Mouse (Mus musculus): Measurements from ENCODE around the gene Mtch1. TPM values are rescaled to one million over a fixed set of nuclear protein-coding genes. Genes with fewer than 3 reads are reported as not detected.
A peak's percentile ranks its signal among the peaks of the same experiment; 100 is the strongest.
"Not testable (repeated sequence)": the region's sequence is repeated elsewhere in the genome, so short reads cannot be mapped to it uniquely, and the experiment has no call there.

The Mtch1 gene
- polyA plus RNA-seq, 1 experiment from 2014 or later: 420 TPM

GRCm38 (mm10) chr17:29327691-29328090 is 20.0 kb downstream of the Mtch1 start:
- ATAC-seq (ENCODE audit: insufficient number of reproducible peaks, insufficient read depth, low FRiP score, low TSS enrichment): no peak
- H3K4me3 ChIP-seq: no peak overlapping the region
- 84% methylated on average over 9 of the region's 9 CpGs for WGBS

DNA sequence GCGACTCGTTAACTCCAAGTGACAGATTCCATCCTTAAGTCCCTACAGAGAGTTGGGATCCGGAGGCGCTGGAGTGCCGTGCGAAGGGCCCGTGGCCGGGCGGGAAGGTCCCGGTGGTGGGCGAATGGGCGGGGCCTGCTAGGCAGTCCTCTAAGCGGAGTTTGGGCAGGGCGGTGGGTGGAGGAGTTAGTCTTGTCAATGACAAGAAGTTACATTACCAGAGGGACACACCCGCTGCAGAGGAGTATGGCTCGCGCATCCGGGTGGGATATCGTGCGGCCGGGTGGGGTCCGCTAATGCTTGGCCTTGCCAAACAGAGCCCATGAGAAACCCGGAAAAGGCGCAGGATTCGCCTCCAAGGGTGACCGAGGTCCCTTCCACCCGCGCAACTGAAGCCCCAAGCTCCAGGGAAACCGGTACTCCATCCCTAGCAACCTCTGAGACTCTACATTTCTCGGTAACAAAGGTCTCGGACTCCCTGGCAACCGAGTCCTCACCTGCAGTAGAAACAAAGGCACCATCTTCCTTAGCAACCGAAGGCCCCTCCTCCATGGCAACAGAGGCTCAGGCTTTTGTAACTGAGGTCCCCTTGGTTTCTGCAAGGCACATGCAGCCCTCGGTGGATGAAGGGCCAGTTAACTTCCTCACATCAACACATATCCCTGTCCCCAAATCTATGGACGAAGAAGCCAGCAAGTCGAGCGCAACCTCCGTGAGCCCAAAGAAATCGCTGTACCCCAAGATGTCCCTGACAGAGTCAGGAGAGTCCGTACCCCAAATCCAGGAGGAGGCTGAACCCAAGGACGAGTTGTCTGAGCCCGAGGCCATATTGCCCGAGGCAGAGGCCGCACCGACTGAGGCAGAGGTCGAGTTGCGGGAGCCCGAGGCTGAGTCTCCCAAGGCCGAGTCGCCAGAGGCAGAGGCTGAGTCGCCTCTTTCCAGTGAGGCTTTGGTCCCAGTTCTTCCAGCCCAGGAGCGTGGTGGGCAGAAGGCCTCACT is 20.9 kb downstream of the Mtch1 start:
- Histone ChIP-seq H3K27ac (no peak overlapping the region), H3K36me3 (peaks cover 9% of the 10 kb centered on the region; the same call in 1 of the 2 replicates), H3K9me3 (no peaks in the 10 kb centered on the region), H3K9ac (peak overlapping the region; percentile 17; the same call in 1 of the 2 replicates), H3K27me3 (peaks cover 46% of the 10 kb centered on the region), H3K4me3 (peak overlapping the region; percentile 26), H3K4me2 (replicated peaks) (peak overlapping the region; percentile 53), H3K4me1 (peaks cover 22% of the 10 kb centered on the region)
- WGBS: 10% methylated on average over 52 of the region's 52 CpGs
- ATAC-seq (ENCODE audit: insufficient number of reproducible peaks, insufficient read depth, low FRiP score, low TSS enrichment): 0 out of 2 replicates have a peak, but pooled peaks have one; percentile 11

More at GRCm38 (mm10) chr17:29327691-29328090, 20.0 kb downstream of the Mtch1 start:
- Histone ChIP-seq H3K27ac (no peak overlapping the region), H3K4me1 (peaks cover 14% of the 10 kb centered on the region), H3K9ac (no peak overlapping the region), H3K36me3 (peaks cover 18% of the 10 kb centered on the region), H3K9me3 (no peaks in the 10 kb centered on the region), H3K27me3 (peaks cover 38% of the 10 kb centered on the region), H3K4me2 (replicated peaks) (no peak overlapping the region)

DNA sequence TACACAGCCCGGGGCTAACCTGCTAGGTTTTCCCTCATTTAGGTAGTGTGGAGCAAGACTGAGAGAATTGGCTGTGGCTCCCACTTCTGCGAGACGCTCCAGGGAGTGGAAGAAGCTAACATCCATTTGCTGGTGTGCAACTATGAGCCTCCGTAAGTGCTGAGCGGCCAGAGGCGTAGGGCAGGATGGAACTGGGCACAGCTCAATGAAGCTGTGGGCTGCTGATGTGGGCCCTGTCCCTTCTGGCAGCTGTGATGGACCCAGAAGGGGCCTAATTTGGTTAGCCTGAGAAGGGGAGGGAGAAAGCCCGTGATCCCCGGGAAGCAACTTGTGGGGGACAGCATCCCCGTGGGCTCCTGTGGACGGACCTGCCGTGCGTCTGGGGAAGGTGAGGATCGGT is 21.9 kb downstream of the Mtch1 start:
- Histone ChIP-seq H3K36me3 (no peaks in the 10 kb centered on the region; the same call in 1 of the 2 replicates), H3K4me1 (peaks cover 26% of the 10 kb centered on the region), H3K27ac (no peak overlapping the region), H3K4me2 (replicated peaks) (peak overlapping the region; percentile 53), H3K27me3 (peaks cover 56% of the 10 kb centered on the region), H3K9ac (no peak overlapping the region), H3K4me3 (no peak overlapping the region), H3K9me3 (no peaks in the 10 kb centered on the region)
- 47% methylated on average over 13 of the region's 13 CpGs for WGBS
- ATAC-seq (ENCODE audit: insufficient number of reproducible peaks, insufficient read depth, low FRiP score, low TSS enrichment): no peak

DNA sequence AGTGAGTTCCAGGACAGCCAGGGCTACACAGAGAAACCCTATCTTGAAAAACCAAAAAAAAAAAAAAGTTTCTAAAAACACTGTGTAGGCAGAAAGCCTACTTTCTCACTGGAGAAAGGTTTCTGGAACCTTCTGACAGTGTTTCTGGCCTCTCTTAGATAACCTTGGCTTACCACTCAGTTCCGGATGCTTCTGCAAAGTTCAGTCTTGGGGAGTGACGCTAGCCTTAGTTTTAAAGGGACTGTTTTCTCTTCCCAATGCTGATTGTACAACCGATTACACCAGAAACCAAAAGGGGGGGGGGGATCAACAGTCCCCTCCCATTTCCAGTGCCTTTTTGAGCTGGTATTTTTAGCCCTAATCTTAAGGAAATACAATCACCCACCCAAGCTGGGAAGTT is 24.1 kb downstream of the Mtch1 start:
- H3K4me2 ChIP-seq (replicated peaks): no peak overlapping the region
- no peak overlapping the region for H3K4me3 ChIP-seq
- WGBS: 84% methylated on average over 3 of the region's 3 CpGs
- ATAC-seq (ENCODE audit: insufficient number of reproducible peaks, insufficient read depth, low FRiP score, low TSS enrichment): no peak
- H3K9ac ChIP-seq: no peak overlapping the region
- peaks cover 62% of the 10 kb centered on the region for H3K27me3 ChIP-seq
- peaks cover 26% of the 10 kb centered on the region for H3K4me1 ChIP-seq
- H3K36me3 ChIP-seq: no peaks in the 10 kb centered on the region
- H3K27ac ChIP-seq: no peak overlapping the region
- H3K9me3 ChIP-seq: no peaks in the 10 kb centered on the region

DNA sequence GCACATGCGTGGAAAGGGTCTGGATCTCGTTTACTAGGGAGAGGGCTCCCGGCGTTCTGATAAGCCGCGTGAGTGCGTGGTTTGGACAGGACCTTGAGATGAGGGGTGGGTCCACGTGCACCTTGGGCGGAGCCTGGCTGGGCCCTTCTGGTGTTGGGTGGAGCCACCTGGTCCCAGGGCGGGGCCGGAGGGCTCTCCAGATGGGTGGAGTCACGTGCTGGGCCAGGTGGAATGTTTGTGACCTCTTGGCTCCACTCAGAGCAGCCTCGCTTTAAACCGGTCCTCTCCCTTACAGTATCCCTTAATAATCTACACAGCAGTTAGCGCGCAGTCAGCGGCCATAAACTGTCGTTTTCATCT is 25.2 kb downstream of the Mtch1 start:
- Histone ChIP-seq H3K9ac (no peak overlapping the region), H3K9me3 (no peaks in the 10 kb centered on the region), H3K4me1 (peaks cover 26% of the 10 kb centered on the region), H3K36me3 (no peaks in the 10 kb centered on the region), H3K4me2 (replicated peaks) (peak overlapping the region; percentile 37), H3K27me3 (peaks cover 56% of the 10 kb centered on the region), H3K27ac (no peak overlapping the region), H3K4me3 (peak overlapping the region; percentile 19; the same call in 1 of the 2 replicates)
- ATAC-seq (ENCODE audit: insufficient number of reproducible peaks, insufficient read depth, low FRiP score, low TSS enrichment): no peak
- 6% methylated on average over 18 of the region's 18 CpGs for WGBS

GRCm38 (mm10) chr17:29321765-29322602 is 25.8 kb downstream of the Mtch1 start:
- Histone ChIP-seq H3K4me1 (peaks cover 23% of the 10 kb centered on the region), H3K27ac (0 out of 2 replicates have a peak overlapping the region, but pooled peaks have one; percentile 17), H3K4me3 (peak overlapping the region; percentile 19; the same call in 1 of the 2 replicates), H3K36me3 (no peaks in the 10 kb centered on the region), H3K9ac (no peak overlapping the region), H3K27me3 (peaks cover 50% of the 10 kb centered on the region), H3K9me3 (no peaks in the 10 kb centered on the region), H3K4me2 (replicated peaks) (peak overlapping the region; percentile 37)
- ATAC-seq (ENCODE audit: insufficient number of reproducible peaks, insufficient read depth, low FRiP score, low TSS enrichment): no peak
- WGBS: 11% methylated on average over 41 of the region's 41 CpGs

- no peak overlapping the region for H3K27ac ChIP-seq
- 64% methylated on average over 8 of the region's 8 CpGs for WGBS
- peaks cover 35% of the 10 kb centered on the region for H3K27me3 ChIP-seq
- H3K4me3 ChIP-seq: no peak overlapping the region
- no peaks in the 10 kb centered on the region for H3K9me3 ChIP-seq
- no peak overlapping the region for H3K4me2 ChIP-seq (replicated peaks)
- H3K4me1 ChIP-seq: peaks cover 16% of the 10 kb centered on the region
- no peak overlapping the region for H3K9ac ChIP-seq
- ATAC-seq (ENCODE audit: insufficient number of reproducible peaks, insufficient read depth, low FRiP score, low TSS enrichment): no peak
- H3K36me3 ChIP-seq: no peaks in the 10 kb centered on the region
These were observed 27.7 kb downstream of the Mtch1 start for GRCm38 (mm10) chr17:29319881-29320639.

DNA sequence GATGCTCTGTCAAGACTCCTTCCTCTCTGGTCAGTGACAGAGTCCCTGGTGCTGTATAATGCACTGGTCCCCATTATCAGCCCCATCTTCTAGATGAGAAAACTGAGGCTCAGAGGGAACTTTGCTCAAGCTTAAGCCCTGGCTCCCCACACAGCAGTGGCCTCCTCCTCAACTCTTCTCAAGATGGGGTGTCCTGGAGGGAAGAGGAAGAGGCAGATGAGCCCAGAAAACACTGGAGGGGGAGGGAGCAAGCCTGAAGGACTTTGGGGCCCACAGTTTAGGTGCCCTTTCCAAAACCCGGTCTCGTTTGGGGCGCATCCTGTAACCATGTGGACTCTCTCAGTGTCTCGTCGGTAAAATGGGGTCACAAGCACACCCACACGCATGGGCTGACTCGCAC is 28.3 kb downstream of the Mtch1 start:
- ATAC-seq (ENCODE audit: insufficient number of reproducible peaks, insufficient read depth, low FRiP score, low TSS enrichment): no peak
- no peaks in the 10 kb centered on the region for H3K9me3 ChIP-seq
- no peak overlapping the region for H3K9ac ChIP-seq
- peaks cover 16% of the 10 kb centered on the region for H3K4me1 ChIP-seq
- no peaks in the 10 kb centered on the region for H3K36me3 ChIP-seq
- H3K27me3 ChIP-seq: peaks cover 35% of the 10 kb centered on the region
- no peak overlapping the region for H3K4me2 ChIP-seq (replicated peaks)
- no peak overlapping the region for H3K4me3 ChIP-seq
- no peak overlapping the region for H3K27ac ChIP-seq
- WGBS: 83% methylated on average over 7 of the region's 7 CpGs

DNA sequence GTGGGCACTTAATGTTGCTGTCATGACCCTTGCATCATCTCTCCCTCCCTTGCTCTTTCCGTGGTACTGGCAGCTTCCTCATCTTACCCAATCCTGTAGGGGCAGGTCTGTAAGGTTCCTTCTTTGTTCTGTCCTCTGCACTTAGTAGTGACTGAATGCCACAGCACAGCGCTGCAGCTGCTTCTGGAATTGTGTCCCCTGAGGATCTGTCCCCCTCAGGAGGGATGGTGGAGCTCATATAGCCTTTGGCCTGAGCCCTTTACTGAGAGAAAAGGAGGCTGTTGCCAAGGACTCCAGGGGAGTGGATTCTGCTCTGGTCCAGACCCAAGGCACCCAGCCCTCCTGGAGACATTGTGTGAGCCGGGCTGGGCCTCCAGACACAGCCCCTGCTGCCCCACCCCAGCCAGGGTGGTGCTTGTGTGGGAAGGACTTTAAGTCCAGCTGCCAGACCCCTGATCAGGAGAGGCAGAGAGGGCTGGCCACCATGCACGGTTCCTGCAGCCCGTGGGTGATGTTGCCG is 28.9 kb downstream of the Mtch1 start:
- no peak for ATAC-seq (ENCODE audit: insufficient number of reproducible peaks, insufficient read depth, low FRiP score, low TSS enrichment)
- Histone ChIP-seq H3K4me2 (replicated peaks) (no peak overlapping the region), H3K36me3 (no peaks in the 10 kb centered on the region), H3K4me3 (no peak overlapping the region), H3K4me1 (peaks cover 16% of the 10 kb centered on the region), H3K27ac (no peak overlapping the region), H3K9me3 (no peaks in the 10 kb centered on the region), H3K27me3 (peaks cover 32% of the 10 kb centered on the region), H3K9ac (no peak overlapping the region; the same call in 1 of the 2 replicates)
- 45% methylated on average over 6 of the region's 6 CpGs for WGBS

- 82% methylated on average over 3 of the region's 3 CpGs for WGBS
- H3K36me3 ChIP-seq; H3K4me2 ChIP-seq (replicated peaks); H3K4me1 ChIP-seq; H3K9ac ChIP-seq; H3K9me3 ChIP-seq; ATAC-seq (ENCODE audit: insufficient number of reproducible peaks, insufficient read depth, low FRiP score, low TSS enrichment); H3K4me3 ChIP-seq; H3K27ac ChIP-seq: not testable (repeated sequence)
- peaks cover 25% of the 10 kb centered on the region for H3K27me3 ChIP-seq
These were observed 30.4 kb downstream of the Mtch1 start, which contains the start of gene Pi16 for GRCm38 (mm10) chr17:29317380-29317779. Pi16 (plus strand) TSS chr17:29317680.

- ATAC-seq (ENCODE audit: insufficient number of reproducible peaks, insufficient read depth, low FRiP score, low TSS enrichment): no peak
- no peak overlapping the region for H3K9ac ChIP-seq
- H3K4me3 ChIP-seq: no peak overlapping the region
- H3K27ac ChIP-seq: no peak overlapping the region
- H3K36me3 ChIP-seq: no peaks in the 10 kb centered on the region
- no peak overlapping the region for H3K4me2 ChIP-seq (replicated peaks)
- peaks cover 20% of the 10 kb centered on the region for H3K27me3 ChIP-seq
- WGBS: 74% methylated on average over 3 of the region's 3 CpGs
- peaks cover 5% of the 10 kb centered on the region for H3K4me1 ChIP-seq
- H3K9me3 ChIP-seq: 0 out of 2 replicates have a peak, but pooled peaks cover 4% of the 10 kb centered on the region
These were observed 30.8 kb downstream of the Mtch1 start for GRCm38 (mm10) chr17:29316891-29317290.

Measured in embryonic facial prominence, embryonic 12.5 days (tissue).